Mouse (Mus musculus) natural killer cell, adult 2 months (primary cell): ENCODE data around the gene Slirp.

Source experiments
- DNase-seq, 2 experiments: peaks; one replicate each; pipeline ENCODE4 v3.0.0; 2022; ENCODE audit warnings: low spot score in 2 of 2

The Slirp gene

DNA sequence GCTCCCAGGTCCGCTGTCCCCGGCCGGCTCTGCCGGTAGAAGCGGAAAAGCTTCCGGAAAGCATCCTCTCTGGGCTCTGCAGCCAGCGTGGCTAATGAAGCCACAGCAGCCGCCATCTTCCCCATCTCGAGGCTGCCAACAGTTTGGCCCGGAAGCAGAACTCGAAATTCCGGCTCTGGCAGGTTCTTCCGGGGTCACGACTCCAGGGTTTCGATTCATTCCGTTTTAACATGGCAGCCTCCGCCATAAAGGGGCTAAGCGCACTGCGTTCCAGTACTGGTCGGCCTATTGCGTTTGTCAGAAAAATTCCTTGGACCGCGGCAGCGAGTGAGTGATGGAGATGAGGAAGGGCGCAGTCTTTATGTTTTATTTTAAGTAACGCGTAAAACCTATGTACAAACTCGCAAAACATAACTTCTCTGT lies at the start of gene Slirp, which contains the start of gene Alkbh1:
Gene Slirp (plus strand): TSS at position 197 of the 423 bp plus-strand sequence.
Gene Alkbh1 (minus strand): TSS at position 318 of the 423 bp plus-strand sequence.
- DNase-seq = peak; percentile 87 to 89

GRCm38 (mm10) chr12:87394316-87394715 lies 49.4 kb upstream of the Slirp start:
- DNase-seq = no peak

GRCm38 (mm10) chr12:87397126-87397525 lies 46.6 kb upstream of the Slirp start:
- no peak for DNase-seq

- no peak for DNase-seq
These were observed 45.8 kb upstream of the Slirp start for GRCm38 (mm10) chr12:87397811-87398417.

- no peak for DNase-seq
These were observed 44.4 kb upstream of the Slirp start for GRCm38 (mm10) chr12:87399119-87399819.

- DNase-seq = no peak
These were observed 41.8 kb upstream of the Slirp start for GRCm38 (mm10) chr12:87401883-87402282.

DNA sequence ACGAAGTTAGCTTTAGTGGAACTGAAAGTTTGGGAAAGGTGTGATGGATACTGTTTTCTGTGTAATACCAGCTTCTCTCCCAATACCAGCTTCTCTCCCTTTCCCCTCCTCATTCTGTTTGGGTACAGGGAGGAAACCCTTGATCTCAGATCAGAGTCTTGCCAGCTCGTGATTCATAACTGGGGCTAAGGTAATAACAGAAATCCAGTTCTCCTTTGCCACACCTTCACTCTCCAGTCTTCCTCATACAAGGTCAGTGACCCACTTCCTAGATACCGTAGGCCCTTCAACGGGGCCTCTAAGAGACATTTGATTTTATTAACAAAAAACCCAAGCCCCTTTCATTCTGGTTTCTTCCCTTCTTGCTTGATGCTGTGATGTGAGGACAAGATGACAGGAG lies 38.5 kb upstream of the Slirp start:
- no peak for DNase-seq

DNA sequence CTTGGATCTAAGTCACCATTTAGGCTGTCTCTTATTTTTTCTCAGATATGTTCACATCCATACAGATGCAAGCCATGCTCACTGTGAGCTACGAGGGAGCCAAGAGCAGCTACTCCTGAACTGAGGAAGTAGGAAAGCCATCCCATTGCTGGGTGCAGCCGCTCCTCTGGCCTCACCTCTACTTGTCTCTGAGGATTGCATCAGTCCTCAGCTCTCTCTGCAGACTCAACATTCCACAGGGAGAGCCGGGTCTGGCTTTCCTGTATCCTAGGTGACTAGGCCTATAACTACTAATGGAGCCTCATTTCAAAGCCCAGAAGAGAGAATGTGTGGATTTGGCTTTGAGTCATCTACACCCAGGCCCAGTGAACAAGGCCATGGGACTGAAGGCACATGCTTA lies 38.0 kb upstream of the Slirp start:
- DNase-seq = no peak

- no peak for DNase-seq
These were observed 35.7 kb upstream of the Slirp start for GRCm38 (mm10) chr12:87407869-87408605.

- no peak for DNase-seq
These were observed 34.6 kb upstream of the Slirp start for GRCm38 (mm10) chr12:87409123-87409522.

GRCm38 (mm10) chr12:87410999-87411398 lies 32.7 kb upstream of the Slirp start:
- DNase-seq = no peak

- peak; percentile 50 to 60 for DNase-seq
These were observed 30.4 kb upstream of the Slirp start for GRCm38 (mm10) chr12:87413179-87413790.

DNA sequence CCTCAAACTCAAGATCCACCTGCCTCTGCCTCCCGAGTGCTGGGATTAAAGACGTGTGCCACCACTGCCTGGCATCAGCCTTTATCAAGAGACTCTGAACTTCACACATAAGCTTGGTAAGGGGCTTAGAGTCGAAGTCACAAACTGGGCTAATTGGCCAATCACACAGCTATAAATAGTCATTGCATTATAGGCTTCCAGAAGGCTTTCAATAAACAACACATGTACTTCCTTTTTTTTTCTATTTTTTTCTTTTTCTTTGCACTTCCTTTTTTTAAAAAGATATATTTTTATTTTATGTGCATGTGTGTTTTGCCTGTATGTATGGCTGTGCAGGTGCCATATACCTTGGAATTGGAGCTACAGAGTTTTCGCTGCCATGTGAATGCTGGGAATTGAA lies 28.3 kb upstream of the Slirp start:
- DNase-seq = no peak

DNA sequence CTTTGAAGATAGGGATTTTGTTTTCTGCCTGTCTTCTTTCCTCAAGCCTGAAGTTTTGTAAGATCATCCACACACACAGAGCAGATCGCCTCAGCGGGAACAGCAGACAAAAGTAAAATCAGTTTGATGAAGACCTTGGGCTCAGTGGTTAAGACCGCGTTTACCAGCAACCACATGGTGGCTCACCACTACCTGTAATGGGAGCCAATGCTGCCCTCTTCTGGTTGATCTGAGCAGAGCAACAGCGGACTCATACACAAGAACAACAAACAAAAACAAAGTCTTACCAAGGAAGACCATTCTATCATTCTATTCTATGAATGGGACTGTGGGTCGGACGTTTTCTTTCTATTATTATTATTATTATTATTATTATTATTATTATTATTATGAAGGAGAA lies 27.0 kb upstream of the Slirp start:
- peak; percentile 27 to 50 for DNase-seq

DNA sequence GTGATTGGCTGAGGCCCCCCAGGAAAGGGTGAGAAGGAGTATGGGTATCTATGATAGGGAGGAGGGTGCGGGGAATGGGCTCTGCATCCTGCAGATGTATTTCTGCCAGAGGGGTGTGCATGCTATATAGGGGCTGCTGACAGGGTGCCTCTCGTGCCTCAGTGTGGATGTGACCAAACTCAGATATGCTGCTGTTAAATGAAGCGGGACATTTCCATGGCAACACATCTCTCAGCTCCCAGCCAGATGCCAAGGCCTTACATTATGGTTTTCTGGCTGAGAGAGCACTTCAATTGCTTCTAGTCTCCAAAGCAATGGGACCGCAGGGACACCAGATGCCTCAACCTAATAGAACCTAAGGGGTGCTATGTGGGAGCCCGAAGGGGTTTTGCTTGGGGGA lies 24.8 kb upstream of the Slirp start:
- DNase-seq = no peak

DNA sequence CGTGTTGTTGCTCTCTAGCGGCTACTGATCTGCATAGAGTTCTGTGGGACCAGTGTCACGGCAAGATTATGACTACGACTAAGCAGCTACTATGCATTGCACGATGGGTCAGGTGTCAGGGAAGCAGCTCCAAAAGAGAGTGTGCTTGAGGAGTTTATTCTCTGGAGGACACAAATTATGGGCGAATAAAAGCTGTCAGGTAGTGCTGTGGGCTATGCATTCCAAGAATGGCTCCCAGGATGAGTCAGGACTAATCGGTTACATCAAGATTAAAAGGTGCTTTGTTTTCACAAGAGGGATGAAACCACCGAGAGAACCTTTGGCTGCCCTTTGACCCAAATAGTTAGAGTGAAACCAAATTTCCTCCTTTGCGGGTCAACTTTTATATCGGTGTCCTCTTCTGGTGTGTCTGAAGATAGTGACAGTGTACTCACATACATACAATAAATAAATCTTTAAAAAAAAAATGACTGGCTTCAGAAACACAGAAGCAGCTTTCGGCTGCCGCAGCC lies 23.7 kb upstream of the Slirp start:
- no peak for DNase-seq

DNA sequence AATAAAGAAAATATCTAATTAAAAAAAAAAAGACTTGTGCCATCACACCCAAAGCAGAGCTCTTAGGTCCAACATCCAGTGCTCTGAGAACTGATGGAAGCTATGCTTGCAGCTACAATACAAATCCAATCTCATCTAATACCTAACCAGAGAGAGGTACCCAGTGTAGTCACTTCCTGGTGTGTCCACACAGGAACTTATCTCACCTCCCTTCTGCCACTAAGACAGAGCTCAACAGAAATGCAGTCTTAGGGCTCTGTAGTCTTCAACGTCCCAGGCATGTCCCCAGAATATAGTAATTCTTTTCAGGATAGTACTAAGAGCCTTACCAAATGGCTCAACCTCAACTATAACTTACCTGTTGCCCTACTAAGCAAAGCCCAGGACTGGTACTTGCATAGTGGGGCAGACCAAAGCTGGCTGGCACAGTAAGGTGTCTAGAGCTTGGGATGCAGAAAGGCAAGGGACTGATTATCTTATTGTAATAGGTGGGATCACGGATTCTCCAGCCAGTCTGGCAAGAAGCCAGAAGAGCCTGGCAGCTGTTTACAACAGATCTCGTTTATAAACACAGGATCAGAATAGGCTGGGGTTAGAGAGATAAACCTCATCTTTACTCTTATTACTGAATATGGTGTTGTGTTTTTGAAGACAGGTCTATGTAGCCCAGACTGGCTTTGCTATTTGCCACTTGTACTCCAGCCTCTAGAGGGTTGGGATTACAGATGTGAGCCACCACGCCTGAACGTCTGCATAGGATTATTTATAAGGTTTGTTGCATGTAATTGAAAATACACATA lies 21.8 kb upstream of the Slirp start:
- DNase-seq = no peak

- no peak for DNase-seq
These were observed 20.0 kb upstream of the Slirp start for GRCm38 (mm10) chr12:87423700-87424099.

GRCm38 (mm10) chr12:87424516-87424915 lies 19.2 kb upstream of the Slirp start:
- DNase-seq = no peak

DNA sequence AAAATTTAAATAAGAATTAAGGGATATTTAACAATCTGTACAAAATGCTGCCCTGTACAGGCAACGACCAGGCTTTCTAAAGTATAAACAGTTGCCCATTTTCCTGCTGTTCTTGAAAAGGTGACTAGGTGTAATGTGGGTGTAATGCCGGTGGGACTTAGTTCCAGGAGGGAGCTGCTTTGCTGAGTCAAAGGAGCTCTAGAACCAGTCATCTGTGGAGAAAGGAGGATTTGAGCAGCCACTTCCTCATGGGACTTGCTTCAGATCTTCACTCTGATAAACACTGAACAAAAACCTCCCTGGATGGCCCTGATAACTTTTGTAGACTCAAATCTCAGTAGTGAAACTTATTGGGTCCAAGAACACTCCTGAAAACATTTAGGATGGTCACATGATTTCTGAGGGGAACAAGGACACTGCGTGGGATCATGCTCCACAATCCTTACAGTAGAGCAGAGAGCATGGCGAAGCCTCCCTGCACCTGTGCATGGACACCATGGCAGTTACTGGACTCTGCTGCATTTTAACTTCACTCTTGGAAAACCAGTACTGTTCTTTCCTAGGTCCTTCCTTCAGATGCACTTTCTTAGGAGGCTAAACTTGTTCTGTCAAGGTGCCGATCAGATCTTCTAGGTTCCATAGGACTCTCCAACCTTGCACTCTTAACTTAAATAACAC lies 17.2 kb upstream of the Slirp start:
- DNase-seq = no peak

GRCm38 (mm10) chr12:87428295-87428694 lies 15.4 kb upstream of the Slirp start:
- no peak for DNase-seq
